Mouse (Mus musculus): Measurements from ENCODE around the gene Pkp3.

DNA sequence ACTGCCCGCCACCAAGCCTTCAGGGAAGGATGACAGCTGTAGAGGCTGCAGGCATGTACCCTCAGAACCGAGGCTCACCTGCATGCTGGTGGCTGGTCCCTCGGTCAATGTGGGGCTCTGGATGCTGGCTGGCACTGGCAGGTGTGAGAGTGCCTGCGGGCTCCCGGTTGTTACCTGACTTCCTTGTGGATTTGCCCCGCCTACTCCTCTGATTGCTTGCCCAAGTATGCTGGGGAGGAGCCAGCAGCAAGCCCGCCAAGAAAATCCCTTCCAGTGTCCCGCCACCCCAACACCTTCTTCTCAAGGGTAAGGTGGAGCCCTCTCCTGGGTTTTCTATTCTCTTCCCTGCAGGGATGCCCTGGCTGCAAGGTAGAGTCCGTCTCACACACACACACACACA, 39.6 kb downstream of the Pkp3 start, which contains the start of gene Ano9:
- TF ChIP-seq CTCF (IDR thresholded peaks at IDR 0.05; ENCODE audit: extremely low read depth, insufficient read depth, low read length) (no peak), POLR2A (IDR thresholded peaks at IDR 0.05; ENCODE audit: extremely low read depth, insufficient read depth, low read length) (no peak)
